ENCODE assay signal across 9 mouse cellular contexts in genomic region chr4:39344401-39345138, GRCm38 (mm10).
DNase-seq lines count a peak whose midpoint lies in the region; ATAC-seq and TF ChIP-seq lines count a peak whose summit lies in the region.
"Had no signal": no experiment of that assay in that cellular context is flagged by ENCODE, and none has a peak within 500 bp of the region (broad histone marks: within the 10 kb centered on the region; RNA-seq: fewer than 3 reads in every experiment).

No protein-coding gene starts in this region.

- H3K4me3 ChIP-seq in forebrain, embryonic 11.5 days (ENCODE audit: low read depth, low read length), result no peak overlapping the region
- H3K4me3 ChIP-seq in heart, adult 2 months, result no peak overlapping the region
- no peak overlapping the region for H3K4me3 ChIP-seq in heart, embryonic 10.5 days
- H3K4me3 ChIP-seq: embryonic facial prominence, embryonic 13.5 days had no signal

- WGBS in forebrain, embryonic 11.5 days, result 30% methylated on average over 6 of the region's 6 CpGs
- 73% methylated on average over 6 of the region's 6 CpGs for WGBS in heart, adult 2 months
- 79% methylated on average over 6 of the region's 6 CpGs for WGBS in heart, embryonic 10.5 days

- TF ChIP-seq POLR2A in brain, embryonic 14.5 days (IDR thresholded peaks at IDR 0.05; ENCODE audit: borderline replicate concordance, extremely low read depth, insufficient read depth, insufficient read length, poor library complexity, severe bottlenecking), result no peak
- no peak for TF ChIP-seq POLR2A in heart, adult 2 months (IDR thresholded peaks at IDR 0.05; ENCODE audit: insufficient read depth, low read depth, low read length)

- DNase-seq in Muller cell, postnatal 12 days (ENCODE audit: inconsistent ontology term), result peak; percentile 52
- DNase-seq in brain, embryonic 14.5 days (ENCODE audit: low read depth), result peak; percentile 94
- DNase-seq in forebrain, embryonic 11.5 days (ENCODE audit: low spot score), result peak; percentile 62
- DNase-seq in layer of hippocampus, adult 9-11 months, result peak; percentile 15
- DNase-seq in heart, adult 2 months, result no peak
- no peak for DNase-seq in heart, embryonic 10.5 days (ENCODE audit: low spot score)
- DNase-seq: lung, embryonic 14.5 days had no signal

- H3K4me1 ChIP-seq in forebrain, embryonic 11.5 days (replicated peaks; ENCODE audit: control insufficient read depth, insufficient read depth, low read length), result no peaks in the 10 kb centered on the region
- H3K4me1 ChIP-seq in heart, adult 2 months (ENCODE audit: control insufficient read depth, insufficient read depth, low read length), result no peaks in the 10 kb centered on the region
- no peaks in the 10 kb centered on the region for H3K4me1 ChIP-seq in heart, embryonic 10.5 days
- H3K4me1 ChIP-seq: embryonic facial prominence, embryonic 13.5 days had no signal

- TF ChIP-seq CTCF in brain, embryonic 14.5 days (IDR thresholded peaks at IDR 0.05; ENCODE audit: borderline replicate concordance, extremely low read depth, insufficient read depth, insufficient read length), result no peak
- no peak for TF ChIP-seq CTCF in heart, adult 2 months (IDR thresholded peaks at IDR 0.05)

- no peaks in the 10 kb centered on the region for H3K36me3 ChIP-seq in forebrain, embryonic 11.5 days (ENCODE audit: control insufficient read depth, insufficient read depth, low read length)
- no peaks in the 10 kb centered on the region for H3K36me3 ChIP-seq in heart, adult 2 months (ENCODE audit: control insufficient read depth, insufficient read depth, low read length)
- no peaks in the 10 kb centered on the region for H3K36me3 ChIP-seq in heart, embryonic 10.5 days
- H3K36me3 ChIP-seq: embryonic facial prominence, embryonic 13.5 days had no signal

- no peaks in the 10 kb centered on the region for H3K79me2 ChIP-seq in heart, adult 2 months (replicated peaks; ENCODE audit: control insufficient read depth, insufficient read depth, low read length)

- no peak overlapping the region for H3K4me2 ChIP-seq in forebrain, embryonic 11.5 days (ENCODE audit: low read depth, low read length, severe bottlenecking)
- H3K4me2 ChIP-seq: embryonic facial prominence, embryonic 13.5 days; lung, embryonic 14.5 days had no signal

- no peaks in the 10 kb centered on the region for H3K27me3 ChIP-seq in forebrain, embryonic 11.5 days (ENCODE audit: control insufficient read depth, insufficient read depth, low read length)
- H3K27me3 ChIP-seq in heart, adult 2 months (ENCODE audit: control insufficient read depth, insufficient read depth, low read length), result no peaks in the 10 kb centered on the region
- H3K27me3 ChIP-seq in heart, embryonic 10.5 days (ENCODE audit: insufficient read depth, poor library complexity, severe bottlenecking), result no peaks in the 10 kb centered on the region
- H3K27me3 ChIP-seq: embryonic facial prominence, embryonic 13.5 days had no signal

- no peaks in the 10 kb centered on the region for H3K9me3 ChIP-seq in forebrain, embryonic 11.5 days (ENCODE audit: control insufficient read depth, low read length)
- no peaks in the 10 kb centered on the region for H3K9me3 ChIP-seq in heart, embryonic 10.5 days
- H3K9me3 ChIP-seq: embryonic facial prominence, embryonic 13.5 days had no signal

- ATAC-seq in forebrain, embryonic 11.5 days (replicated peaks; ENCODE audit: low FRiP score), result peak; percentile 84
- no peak for ATAC-seq in megakaryocyte-erythroid progenitor cell, adult 5-6 weeks (replicated peaks; ENCODE audit: low FRiP score, low TSS enrichment, poor library complexity, severe bottlenecking)

- TF ChIP-seq EP300 in heart, adult 2 months (IDR thresholded peaks at IDR 0.05; ENCODE audit: insufficient read depth, low read depth, low read length), result no peak

- H3K9ac ChIP-seq in forebrain, embryonic 11.5 days (ENCODE audit: low read length), result no peak overlapping the region
- no peak overlapping the region for H3K9ac ChIP-seq in heart, adult 2 months (ENCODE audit: low read depth, low read length)
- H3K9ac ChIP-seq: embryonic facial prominence, embryonic 13.5 days; lung, embryonic 14.5 days had no signal

- peak overlapping the region; percentile 61 for H3K27ac ChIP-seq in forebrain, embryonic 11.5 days (ENCODE audit: low read depth, low read length)
- no peak overlapping the region for H3K27ac ChIP-seq in heart, adult 2 months
- no peak overlapping the region for H3K27ac ChIP-seq in heart, embryonic 10.5 days
- H3K27ac ChIP-seq: embryonic facial prominence, embryonic 13.5 days had no signal

- intact Hi-C loops in heart, adult 2 months (cut with DNase I), result no loop called here

Comparison
In these comparisons a context has a peak if more than half of its experiments do, and no peak if none do; other contexts are left out.
1. DNase-seq: peak in Muller cell, postnatal 12 days (single experiment), brain, embryonic 14.5 days (single experiment), forebrain, embryonic 11.5 days (single experiment) and layer of hippocampus, adult 9-11 months (single experiment); none in heart, adult 2 months (0 of 2) and heart, embryonic 10.5 days (single experiment).